In genomic region chr10:8765922-8766522, GRCm38 (mm10) we compare ENCODE assay signal across 9 mouse cellular contexts.
A peak's percentile ranks its signal among the peaks of the same experiment; 100 is the strongest.
DNase-seq lines count a peak whose midpoint lies in the region.
"Had no signal": no experiment of that assay in that cellular context is flagged by ENCODE, and none has a peak within 500 bp of the region (broad histone marks: within the 10 kb centered on the region; RNA-seq: fewer than 3 reads in every experiment).

No protein-coding gene starts in this region.

- peak; percentile 51 for DNase-seq in adrenal gland, postnatal 14 days
- DNase-seq in adrenal gland, postnatal 25 days: no peak
- peak; percentile 44 for DNase-seq in kidney, postnatal 10 days
- DNase-seq in kidney, postnatal 4 days: no peak
- DNase-seq in B cell, adult 2 months: peak; percentile 14 to 21
- DNase-seq in forelimb bud, embryonic 11.5 days (ENCODE audit: low read depth, low spot score): peak; percentile 27
- DNase-seq in frontal cortex, postnatal 14 days (ENCODE audit: low spot score in 2 of 2): no peak
- DNase-seq in layer of hippocampus, adult 9-11 months: no peak
- DNase-seq: adrenal gland, adult 8-10 months had no signal

Comparison
In these comparisons a context has a peak if more than half of its experiments do, and no peak if none do; other contexts are left out.
1. DNase-seq: peak in adrenal gland, postnatal 14 days (single experiment), kidney, postnatal 10 days (single experiment), B cell, adult 2 months (2 of 2) and forelimb bud, embryonic 11.5 days (single experiment); none in adrenal gland, postnatal 25 days (single experiment), kidney, postnatal 4 days (0 of 2), frontal cortex, postnatal 14 days (0 of 2) and layer of hippocampus, adult 9-11 months (single experiment).